Mouse (Mus musculus) thymus, adult 2 months (tissue): Measurements from ENCODE around the gene Ccdc120. TPM values are rescaled to one million over a fixed set of nuclear protein-coding genes. Genes with fewer than 3 reads are reported as not detected.
"Not testable (repeated sequence)": the region's sequence is repeated elsewhere in the genome, so short reads cannot be mapped to it uniquely, and the experiment has no call there.

Source experiments
- DNase-seq: peaks from one replicate; pipeline ENCODE4 v3.0.0; 2021
- H3K27ac ChIP-seq: fragments of 200-500 bp; 2 replicates; pipeline ENCODE4 v1.5.1; 2012; ENCODE audit warnings: low read length, control low read depth; ENCODE audit not compliant: control insufficient read depth, insufficient read depth
- H3K27me3 ChIP-seq: fragments of 200-500 bp; 2 replicates; pipeline ENCODE4 v1.6.1; 2012; ENCODE audit warnings: mild to moderate bottlenecking, low read length, moderate library complexity, mixed read lengths; ENCODE audit not compliant: control insufficient read depth, insufficient read depth
- H3K36me3 ChIP-seq: fragments of 200-500 bp; 2 replicates; pipeline ENCODE4 v1.6.1; 2012; ENCODE audit warnings: mild to moderate bottlenecking, low read length, moderate library complexity; ENCODE audit not compliant: control insufficient read depth, insufficient read depth
- H3K4me1 ChIP-seq: fragments of 200-500 bp; replicated peaks from 2 replicates; pipeline ENCODE4 v1.6.1; 2012; ENCODE audit warnings: low read length; ENCODE audit not compliant: control insufficient read depth, insufficient read depth
- H3K4me3 ChIP-seq: fragments of 200-500 bp; 2 replicates; pipeline ENCODE4 v1.5.1; 2012; ENCODE audit warnings: mild to moderate bottlenecking, low read length, control low read depth, moderate library complexity; ENCODE audit not compliant: control insufficient read depth, insufficient read depth
- CTCF ChIP-seq: fragments of 200-500 bp; IDR thresholded peaks from 2 replicates; pipeline ENCODE4 v1.5.1; 2012; ENCODE audit warnings: mild to moderate bottlenecking, control low read depth, low read length, moderate library complexity, borderline replicate concordance; ENCODE audit not compliant: control insufficient read depth, poor library complexity, insufficient read depth; ENCODE audit errors: extremely low read depth
- POLR2A ChIP-seq: fragments of 200-500 bp; IDR thresholded peaks from 2 replicates; pipeline ENCODE4 v1.6.1; 2012; ENCODE audit warnings: mild to moderate bottlenecking, low read length, control low read depth, moderate library complexity; ENCODE audit not compliant: control insufficient read depth, poor library complexity, insufficient read depth; ENCODE audit errors: extremely low read depth
- WGBS: fragments of 180-500 bp; shearing (Covaris S2); methylation state at CpG from one replicate; pipeline ENCODE4 v1.1.7; 2018; 5-methylcytosine and 5-hydroxymethylcytosine counted together
- polyA plus RNA-seq: library from polyadenylated mRNA; depleted of rRNA; stranded (reverse); fragments of >200 nt; gene quantifications from 2 replicates; pipeline ENCODE4 v1.2.3, GENCODE M21; 2012

The Ccdc120 gene
- polyA plus RNA-seq, 1 experiment = 9.3 TPM

DNA sequence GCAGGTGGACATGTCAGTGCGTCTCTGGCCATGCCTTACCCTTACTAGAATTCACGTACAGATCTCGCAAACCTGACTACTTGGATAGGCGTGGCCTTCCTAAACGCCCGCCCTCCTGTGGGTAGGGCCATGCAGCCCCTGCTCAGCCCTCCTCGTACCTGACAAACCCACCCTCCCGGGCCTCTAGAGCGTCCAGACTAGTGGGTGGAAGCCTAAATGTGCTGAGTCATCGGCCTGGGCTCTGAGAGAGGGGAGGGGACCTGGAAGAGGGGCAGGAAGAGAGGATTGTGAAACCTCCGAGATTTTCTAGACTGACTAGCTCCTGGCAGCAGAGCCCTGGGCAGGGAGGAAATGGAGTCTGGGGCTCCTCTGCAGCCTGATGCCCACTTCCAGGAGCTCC, 15.1 kb upstream of the Ccdc120 start:
- Histone ChIP-seq H3K27ac (no peak overlapping the region), H3K4me3 (no peak overlapping the region), H3K36me3 (no peaks in the 10 kb centered on the region), H3K4me1 (peaks cover 26% of the 10 kb centered on the region), H3K27me3 (no peaks in the 10 kb centered on the region)
- TF ChIP-seq CTCF (no peak), POLR2A (no peak)
- no peak for DNase-seq
- WGBS = 70% methylated on average over 11 of the region's 11 CpGs

DNA sequence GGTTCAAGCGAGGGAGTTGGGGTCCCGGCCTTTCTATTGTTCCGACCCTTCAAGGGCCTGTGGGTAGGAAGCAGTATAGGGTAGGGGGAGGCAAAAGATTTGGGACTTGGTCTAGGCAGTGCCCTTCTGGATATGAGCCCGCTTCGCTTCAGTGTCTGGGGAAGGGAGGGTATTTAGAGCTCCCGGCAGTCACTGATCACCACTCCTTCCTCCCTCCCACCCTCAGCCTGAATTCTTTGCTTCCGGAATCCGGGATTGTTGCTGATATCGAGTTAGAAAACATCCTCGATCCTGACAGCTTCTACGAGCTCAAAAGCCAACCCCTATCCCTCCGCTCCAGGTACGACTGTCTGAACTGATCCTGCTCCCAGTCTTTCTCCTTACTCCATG, 14.6 kb upstream of the Ccdc120 start:
- Histone ChIP-seq H3K27ac (no peak overlapping the region), H3K27me3 (no peaks in the 10 kb centered on the region), H3K4me1 (peaks cover 26% of the 10 kb centered on the region), H3K4me3 (no peak overlapping the region), H3K36me3 (no peaks in the 10 kb centered on the region)
- no peak for TF ChIP-seq CTCF
- no peak for TF ChIP-seq POLR2A
- 93% methylated on average over 13 of the region's 13 CpGs for WGBS
- DNase-seq = no peak

DNA sequence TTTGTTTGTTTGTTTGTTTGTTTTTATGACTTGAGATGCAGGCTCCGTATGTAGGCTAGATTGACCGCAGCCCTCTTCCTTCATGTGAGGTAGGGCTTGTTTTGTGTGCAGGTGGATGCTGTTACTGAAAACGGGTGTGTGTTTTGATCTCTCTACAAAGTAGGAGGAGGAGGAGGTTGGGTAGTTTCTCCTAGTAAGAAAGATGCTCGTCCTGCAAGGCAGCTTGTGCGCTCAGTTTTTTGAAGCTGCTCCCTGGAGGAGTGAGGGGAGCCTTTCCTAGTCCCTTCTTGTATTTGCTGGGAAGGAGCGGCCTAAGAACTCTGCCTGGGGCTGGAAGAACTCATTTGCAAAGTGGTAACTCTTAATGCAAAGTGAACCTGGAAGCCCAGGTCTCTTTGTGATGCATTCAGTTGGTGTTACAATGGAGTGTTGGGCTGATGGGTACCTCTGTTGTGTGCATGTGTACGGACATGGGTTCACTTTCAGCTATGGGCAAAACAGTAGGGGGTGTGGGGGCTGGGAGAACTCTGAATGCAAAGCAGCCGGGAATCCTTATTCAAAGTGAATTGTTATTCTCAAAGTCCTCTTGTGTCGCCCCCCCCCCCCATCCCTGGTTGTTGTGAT, 14.1 kb upstream of the Ccdc120 start:
- no peak overlapping the region for H3K27ac ChIP-seq
- no peaks in the 10 kb centered on the region for H3K27me3 ChIP-seq
- H3K36me3 ChIP-seq = no peaks in the 10 kb centered on the region
- TF ChIP-seq CTCF = no peak
- TF ChIP-seq POLR2A = no peak
- peaks cover 26% of the 10 kb centered on the region for H3K4me1 ChIP-seq
- 58% methylated on average over 9 of the region's 9 CpGs for WGBS
- DNase-seq = no peak
- no peak overlapping the region for H3K4me3 ChIP-seq

DNA sequence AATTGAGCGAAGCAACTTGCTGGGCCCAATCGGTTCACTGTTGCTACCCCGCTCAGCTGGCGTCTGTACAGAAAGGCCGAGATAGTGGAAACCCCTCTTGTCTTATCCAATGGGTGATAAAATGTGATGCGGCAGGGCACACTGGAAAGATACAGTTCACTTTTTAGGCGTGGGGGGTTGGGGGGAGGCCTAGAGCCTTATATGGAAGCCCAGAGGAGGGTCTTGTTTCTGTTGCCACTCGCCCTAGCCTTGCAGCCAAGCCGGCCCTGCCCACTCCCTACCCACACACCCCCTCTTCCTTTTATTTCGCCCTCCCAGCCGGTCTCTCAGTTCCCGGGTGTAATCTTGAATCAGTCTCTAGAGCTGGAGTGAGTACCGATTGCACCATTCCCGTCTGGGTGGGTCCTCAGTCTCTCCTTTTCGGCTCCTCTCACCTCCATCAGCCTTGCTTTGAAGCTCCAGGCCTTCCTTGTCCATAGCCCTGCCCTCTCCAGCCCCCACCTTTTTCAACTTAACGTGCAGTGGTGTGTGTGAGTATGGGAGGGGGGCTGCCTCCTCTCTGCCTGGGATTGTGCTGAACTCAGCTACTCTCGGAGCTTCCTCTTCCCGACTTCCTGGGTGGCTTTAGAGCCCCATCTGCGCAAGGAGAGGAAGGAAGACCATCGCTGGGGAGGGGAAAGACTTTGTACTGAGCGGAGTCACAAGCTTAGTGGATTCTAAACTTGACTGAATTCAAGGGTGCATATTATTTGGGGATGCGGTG, 13.1 kb upstream of the Ccdc120 start:
- WGBS = 2% methylated on average over 22 of the region's 22 CpGs
- Histone ChIP-seq H3K36me3 (no peaks in the 10 kb centered on the region), H3K27me3 (no peaks in the 10 kb centered on the region), H3K27ac (peak overlapping the region; percentile 57; the same call in 1 of the 2 replicates), H3K4me3 (peak overlapping the region; percentile 96), H3K4me1 (peaks cover 26% of the 10 kb centered on the region)
- TF ChIP-seq CTCF (no peak), POLR2A (no peak)
- DNase-seq = peak; percentile 10

DNA sequence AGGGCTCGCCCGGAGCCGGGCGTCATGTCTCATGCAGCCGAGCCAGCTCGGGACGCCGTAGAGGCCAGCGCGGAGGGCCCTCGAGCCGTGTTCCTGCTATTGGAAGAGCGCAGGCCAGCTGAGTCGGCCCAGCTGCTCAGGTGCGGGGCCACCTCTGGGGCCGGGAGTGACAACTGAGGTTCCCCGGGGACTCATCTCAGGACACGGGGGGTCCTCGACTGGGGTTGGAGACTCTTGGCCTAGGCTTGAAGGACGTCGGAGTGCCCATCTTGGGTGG, 12.2 kb upstream of the Ccdc120 start:
- DNase-seq = no peak
- Histone ChIP-seq H3K4me1 (peaks cover 26% of the 10 kb centered on the region), H3K27ac (no peak overlapping the region), H3K36me3 (no peaks in the 10 kb centered on the region), H3K27me3 (no peaks in the 10 kb centered on the region), H3K4me3 (peak overlapping the region; percentile 96)
- WGBS = 6% methylated on average over 21 of the region's 21 CpGs
- TF ChIP-seq POLR2A = no peak
- no peak for TF ChIP-seq CTCF

DNA sequence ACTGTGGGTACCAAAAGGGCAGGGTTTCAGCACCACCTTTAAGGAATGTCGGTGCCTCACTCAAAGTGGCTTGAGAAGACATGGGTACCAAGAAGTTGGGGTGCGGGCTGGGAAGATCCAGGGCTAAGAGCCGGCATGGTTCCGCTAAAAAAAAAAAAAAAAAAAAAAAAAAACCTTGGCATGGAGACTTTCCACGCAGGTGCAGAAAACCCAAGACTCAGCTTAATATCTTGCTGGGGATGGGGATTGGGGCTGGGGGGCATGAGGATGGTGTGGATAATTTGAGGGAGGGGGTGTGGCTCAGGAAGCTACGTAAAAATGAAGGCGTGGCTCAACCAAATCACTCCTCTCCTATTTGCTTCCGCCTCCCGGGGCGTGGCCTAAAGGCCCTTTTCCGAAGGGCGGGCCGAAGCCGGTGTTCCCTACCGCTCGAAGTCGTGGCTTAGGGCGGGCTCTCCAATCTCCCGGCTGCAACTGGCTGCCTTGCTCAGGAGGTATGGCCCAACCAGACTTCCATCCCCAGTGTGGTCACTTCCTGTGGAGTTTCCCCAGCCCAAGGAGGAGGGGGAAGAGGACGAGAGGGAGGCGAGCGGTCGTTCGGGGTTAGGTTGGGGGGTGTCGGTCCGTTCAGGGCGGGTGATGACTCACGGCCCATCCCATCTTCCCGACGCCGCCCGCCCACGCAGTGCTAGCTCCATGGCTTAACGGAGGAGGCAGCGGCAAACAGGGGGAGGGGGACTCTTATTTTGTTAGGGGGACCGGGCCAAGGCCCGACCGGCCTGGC, 11.6 kb upstream of the Ccdc120 start, which contains the start of gene Tfe3:
Tfe3 (plus strand) TSS at position 424 of the 784 bp plus-strand sequence.
- WGBS = 4% methylated on average over 38 of the region's 38 CpGs
- peak; percentile 74 for DNase-seq
- no peaks in the 10 kb centered on the region for H3K36me3 ChIP-seq
- H3K27me3 ChIP-seq = no peaks in the 10 kb centered on the region
- peak within 1 kb of the TSS; percentile 96 for H3K4me3 ChIP-seq
- no peak within 1 kb of the TSS for H3K27ac ChIP-seq
- TF ChIP-seq CTCF (no peak), POLR2A (no peak)
- H3K4me1 ChIP-seq = peaks cover 26% of the 10 kb centered on the region

DNA sequence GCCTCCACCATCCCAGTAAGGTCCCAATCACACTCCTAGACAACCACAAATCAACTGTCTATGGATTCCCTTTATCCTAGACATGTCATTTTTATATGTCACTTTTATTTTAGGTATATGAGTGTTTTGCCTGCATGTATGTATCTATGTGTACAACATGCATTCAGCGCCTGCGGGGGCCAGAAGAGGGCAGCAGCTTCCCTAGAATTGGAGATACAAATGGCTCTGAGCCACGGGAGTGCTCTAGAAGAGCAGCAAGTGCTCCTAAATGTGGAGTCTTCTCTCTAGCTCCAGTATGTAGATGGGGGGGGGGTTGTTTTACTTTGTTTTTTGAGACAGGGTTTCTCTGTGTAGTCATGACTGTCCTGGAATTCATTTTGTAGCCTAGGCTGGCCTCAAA, 2.9 kb upstream of the Ccdc120 start:
- H3K27me3 ChIP-seq, H3K36me3 ChIP-seq, H3K27ac ChIP-seq, H3K4me1 ChIP-seq, H3K4me3 ChIP-seq: not testable (repeated sequence)
- WGBS = 3% methylated on average over 2 of the region's 3 CpGs
- DNase-seq = peak; percentile 31
